Mouse (Mus musculus): ENCODE results near the gene Pcnx4. TPM values are rescaled to one million over a fixed set of nuclear protein-coding genes. Genes with fewer than 3 reads are reported as not detected.
"Not testable (repeated sequence)": the region's sequence is repeated elsewhere in the genome, so short reads cannot be mapped to it uniquely, and the experiment has no call there.

Gene Pcnx4
- polyA plus RNA-seq, 1 experiment from 2014 or later: 20.4 TPM

DNA sequence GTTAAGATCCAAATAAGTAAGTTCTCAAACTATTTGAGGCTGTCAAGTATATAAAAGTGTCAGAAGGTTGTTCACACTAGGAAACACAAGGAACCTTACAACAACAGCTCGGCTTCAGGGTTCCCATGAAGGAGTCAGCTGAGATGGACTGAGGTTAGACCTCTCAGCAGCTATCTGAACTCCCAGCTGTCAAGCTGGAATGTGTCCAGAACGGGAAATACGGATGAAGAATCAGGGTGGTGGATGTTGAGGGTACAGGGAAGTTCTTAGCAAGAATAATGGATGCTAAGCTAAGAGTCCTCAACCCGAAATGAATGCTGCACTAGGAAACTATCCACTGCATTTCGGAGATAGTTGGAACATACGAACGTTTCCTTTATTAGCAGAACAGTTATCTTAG, 3.9 kb upstream of the Pcnx4 start:
- no peak overlapping the region for H3K4me2 ChIP-seq
- H3K4me3 ChIP-seq: no peak overlapping the region
- 86% methylated on average over 7 of the region's 7 CpGs for WGBS
- H3K36me3 ChIP-seq: no peaks in the 10 kb centered on the region
- ATAC-seq (ENCODE audit: low read depth): no peak
- H3K27ac ChIP-seq (replicated peaks): no peak overlapping the region
- H3K9me3 ChIP-seq: no peaks in the 10 kb centered on the region
- no peaks in the 10 kb centered on the region for H3K27me3 ChIP-seq
- H3K4me1 ChIP-seq (replicated peaks): peaks cover 8% of the 10 kb centered on the region
- no peak overlapping the region for H3K9ac ChIP-seq

DNA sequence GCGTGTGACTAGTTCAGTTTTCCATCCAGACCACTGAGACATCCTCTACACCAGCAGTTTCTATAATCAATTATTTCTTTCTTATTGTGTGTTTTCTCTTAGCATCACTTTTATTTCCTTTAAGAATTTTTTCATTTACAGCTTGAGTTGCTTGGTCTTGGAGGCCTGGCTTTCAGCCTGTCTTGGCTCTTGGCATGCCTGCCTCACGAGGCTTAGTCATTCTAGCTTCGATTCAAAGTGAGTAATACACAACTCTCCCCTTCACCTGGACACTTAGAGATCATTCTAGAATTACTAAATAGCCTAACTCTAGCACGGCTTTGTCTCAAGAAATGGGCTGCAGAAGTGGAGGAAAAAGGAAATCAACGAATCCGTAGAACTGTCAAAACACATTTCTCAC, 2.2 kb upstream of the Pcnx4 start:
- Histone ChIP-seq H3K27ac (replicated peaks) (no peak overlapping the region), H3K4me1 (replicated peaks) (peaks cover 21% of the 10 kb centered on the region), H3K4me3 (no peak overlapping the region), H3K27me3 (no peaks in the 10 kb centered on the region), H3K36me3 (no peaks in the 10 kb centered on the region), H3K4me2 (no peak overlapping the region), H3K9me3 (no peaks in the 10 kb centered on the region), H3K9ac (no peak overlapping the region)
- ATAC-seq (ENCODE audit: low read depth): no peak
- WGBS: 91% methylated on average over 6 of the region's 6 CpGs

DNA sequence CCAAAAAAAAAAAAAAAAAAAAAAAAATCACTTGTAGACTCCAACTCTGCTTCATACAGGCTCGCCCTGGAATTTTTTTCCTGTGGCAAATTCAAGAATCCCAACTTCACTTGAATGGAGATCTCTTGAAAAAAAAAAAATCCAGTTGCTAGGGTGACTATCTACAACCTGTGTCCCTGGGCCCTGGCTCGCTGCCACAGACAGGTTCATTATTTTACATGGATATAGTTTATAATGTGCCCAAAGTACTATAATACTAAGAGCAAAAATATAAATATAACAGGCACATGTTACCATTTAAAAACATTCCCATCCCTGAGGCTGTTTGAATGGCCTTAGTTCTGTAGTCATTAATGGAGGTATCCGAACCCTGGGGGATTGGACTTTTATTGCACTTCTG, 584 bp upstream of the Pcnx4 start:
- WGBS: 47% methylated on average over 3 of the region's 3 CpGs
- Histone ChIP-seq H3K36me3 (no peaks in the 10 kb centered on the region), H3K9ac (peak overlapping the region; percentile 77), H3K27ac (replicated peaks) (peak overlapping the region; percentile 61), H3K9me3 (no peaks in the 10 kb centered on the region), H3K4me3 (peak overlapping the region; percentile 72), H3K4me2 (peak overlapping the region; percentile 64), H3K4me1 (replicated peaks) (peaks cover 21% of the 10 kb centered on the region), H3K27me3 (no peaks in the 10 kb centered on the region)
- ATAC-seq (ENCODE audit: low read depth): no peak

DNA sequence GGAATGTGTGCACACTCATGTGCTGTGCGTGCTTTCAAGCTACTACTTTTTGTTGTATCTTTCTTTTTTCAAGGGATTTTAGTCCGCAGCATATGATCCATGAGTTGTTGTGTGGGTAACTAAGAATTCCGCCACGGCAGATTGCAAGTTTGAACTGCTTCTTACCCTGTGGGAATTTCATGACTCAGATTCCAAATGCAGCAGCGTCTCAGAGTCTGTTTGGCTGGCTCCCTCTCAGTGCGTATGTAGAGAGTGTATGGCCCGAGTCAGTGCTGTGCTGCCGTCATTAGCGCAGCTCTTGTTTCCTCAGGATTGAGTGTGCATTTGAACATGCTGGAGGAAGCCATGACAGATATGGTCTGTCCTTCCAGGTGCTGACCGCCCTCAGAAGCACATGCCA, 2.4 kb downstream of the Pcnx4 start:
- Histone ChIP-seq H3K9me3 (no peaks in the 10 kb centered on the region), H3K9ac (no peak overlapping the region), H3K4me3 (no peak overlapping the region), H3K4me1 (replicated peaks) (peaks cover 21% of the 10 kb centered on the region), H3K36me3 (peaks cover 11% of the 10 kb centered on the region), H3K27me3 (no peaks in the 10 kb centered on the region), H3K4me2 (no peak overlapping the region), H3K27ac (replicated peaks) (no peak overlapping the region)
- WGBS: 91% methylated on average over 10 of the region's 10 CpGs
- no peak for ATAC-seq (ENCODE audit: low read depth)

DNA sequence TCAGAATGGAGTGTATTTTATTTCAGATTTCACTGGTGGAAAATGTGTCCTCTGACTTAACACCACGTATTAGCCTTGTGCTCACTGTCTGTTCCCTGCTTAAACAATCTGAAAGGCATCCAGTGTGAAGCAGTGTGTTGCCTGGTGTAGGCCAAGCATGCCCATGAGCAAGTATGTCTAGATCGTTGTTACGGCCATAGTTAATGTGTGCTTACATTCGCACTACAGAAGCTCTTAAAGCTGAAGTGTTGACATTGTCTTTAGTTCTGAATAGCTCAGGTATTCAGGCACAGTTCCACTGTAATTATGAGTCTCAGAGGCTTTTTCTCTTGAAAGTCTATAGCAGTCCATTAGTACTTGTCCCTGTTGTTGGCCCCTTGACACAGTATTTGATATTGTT, 18.2 kb downstream of the Pcnx4 start:
- H3K27ac ChIP-seq (replicated peaks): no peak overlapping the region
- H3K27me3 ChIP-seq: no peaks in the 10 kb centered on the region
- H3K4me3 ChIP-seq: no peak overlapping the region
- peaks cover 12% of the 10 kb centered on the region for H3K36me3 ChIP-seq
- H3K4me2 ChIP-seq: no peak overlapping the region
- H3K9me3 ChIP-seq: no peaks in the 10 kb centered on the region
- H3K9ac ChIP-seq: no peak overlapping the region
- 82% methylated on average over 4 of the region's 4 CpGs for WGBS
- H3K4me1 ChIP-seq (replicated peaks): no peaks in the 10 kb centered on the region
- no peak for ATAC-seq (ENCODE audit: low read depth)

DNA sequence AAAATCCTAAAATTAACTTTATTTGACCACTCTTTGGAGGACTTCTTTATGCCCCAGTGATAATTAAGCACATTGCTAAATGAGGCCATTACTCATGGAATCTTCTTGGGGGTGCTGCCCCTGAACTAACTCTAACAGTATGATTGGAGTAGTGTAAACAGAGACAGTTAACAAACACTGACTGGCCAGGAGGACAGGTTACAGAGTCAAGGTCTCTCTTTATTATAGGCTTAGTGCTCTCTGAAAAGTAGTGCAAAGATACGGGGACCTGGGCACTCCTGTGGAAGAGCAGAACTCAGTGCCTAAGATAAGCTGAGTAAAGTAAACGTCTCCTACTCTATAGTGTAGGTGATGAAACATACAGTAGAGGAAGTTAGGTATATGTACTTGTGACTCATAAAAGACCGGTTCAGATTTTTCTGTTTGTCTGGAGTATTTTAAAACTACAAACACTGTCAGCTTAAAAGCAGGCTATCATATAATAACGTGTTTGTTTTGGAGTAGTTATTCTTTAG, 28.2 kb downstream of the Pcnx4 start:
- ATAC-seq (ENCODE audit: low read depth): no peak
- 92% methylated on average over 4 of the region's 4 CpGs for WGBS
- no peak overlapping the region for H3K27ac ChIP-seq (replicated peaks)
- no peaks in the 10 kb centered on the region for H3K27me3 ChIP-seq
- no peak overlapping the region for H3K9ac ChIP-seq
- H3K4me1 ChIP-seq (replicated peaks): no peaks in the 10 kb centered on the region
- H3K4me2 ChIP-seq: no peak overlapping the region
- no peaks in the 10 kb centered on the region for H3K9me3 ChIP-seq
- no peak overlapping the region for H3K4me3 ChIP-seq
- H3K36me3 ChIP-seq: peaks cover 5% of the 10 kb centered on the region; the same call in 1 of the 2 replicates

DNA sequence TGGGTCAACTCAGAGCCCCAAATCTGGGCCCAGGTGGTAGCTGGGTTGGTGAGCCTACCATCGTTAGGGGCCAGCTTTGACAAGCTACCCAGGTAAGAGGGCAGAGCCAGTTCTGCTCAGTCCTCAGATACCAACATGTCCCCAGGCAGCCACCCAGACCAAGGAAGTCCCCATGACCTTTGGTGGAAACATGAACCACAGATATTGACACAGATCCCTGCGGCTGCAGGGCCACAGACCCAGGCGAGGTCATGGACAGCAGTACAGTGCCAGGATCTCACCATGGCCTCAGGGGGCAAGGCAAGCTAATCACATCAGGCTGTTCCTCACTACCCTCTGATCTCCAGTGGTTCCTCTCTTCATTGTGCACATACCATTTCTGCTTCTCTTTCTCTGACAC, 45.8 kb downstream of the Pcnx4 start:
- no peak overlapping the region for H3K27ac ChIP-seq (replicated peaks)
- no peaks in the 10 kb centered on the region for H3K9me3 ChIP-seq
- no peak overlapping the region for H3K9ac ChIP-seq
- WGBS: 94% methylated on average over 3 of the region's 3 CpGs
- H3K4me2 ChIP-seq: no peak overlapping the region
- no peaks in the 10 kb centered on the region for H3K4me1 ChIP-seq (replicated peaks)
- H3K4me3 ChIP-seq: no peak overlapping the region
- H3K36me3 ChIP-seq: peaks cover 17% of the 10 kb centered on the region
- H3K27me3 ChIP-seq: no peaks in the 10 kb centered on the region
- no peak for ATAC-seq (ENCODE audit: low read depth)

DNA sequence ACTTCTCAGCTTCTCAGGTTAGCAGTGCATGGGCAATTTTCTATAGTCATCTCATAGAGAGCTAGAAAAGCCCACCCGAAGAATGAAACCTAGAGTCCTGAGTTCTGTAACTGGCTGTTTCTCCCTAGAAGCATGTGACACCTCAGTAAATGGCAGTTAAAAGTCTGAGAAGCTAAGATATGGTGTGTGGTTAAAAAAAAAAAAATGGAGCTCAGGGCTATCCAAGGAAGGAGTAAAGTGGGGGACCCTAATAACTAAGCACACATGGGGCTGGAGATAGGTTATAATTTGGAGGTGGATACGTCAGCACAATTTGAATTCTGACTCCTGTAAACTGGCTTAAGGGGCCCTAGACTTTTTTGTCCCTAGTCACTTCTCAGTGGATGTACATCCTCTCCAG, 46.9 kb downstream of the Pcnx4 start:
- Histone ChIP-seq H3K9me3 (no peaks in the 10 kb centered on the region), H3K27ac (replicated peaks) (no peak overlapping the region), H3K27me3 (no peaks in the 10 kb centered on the region), H3K4me3 (no peak overlapping the region), H3K4me2 (no peak overlapping the region), H3K36me3 (peaks cover 17% of the 10 kb centered on the region), H3K9ac (no peak overlapping the region), H3K4me1 (replicated peaks) (no peaks in the 10 kb centered on the region)
- WGBS: 97% methylated on average over 2 of the region's 2 CpGs
- ATAC-seq (ENCODE audit: low read depth): no peak

DNA sequence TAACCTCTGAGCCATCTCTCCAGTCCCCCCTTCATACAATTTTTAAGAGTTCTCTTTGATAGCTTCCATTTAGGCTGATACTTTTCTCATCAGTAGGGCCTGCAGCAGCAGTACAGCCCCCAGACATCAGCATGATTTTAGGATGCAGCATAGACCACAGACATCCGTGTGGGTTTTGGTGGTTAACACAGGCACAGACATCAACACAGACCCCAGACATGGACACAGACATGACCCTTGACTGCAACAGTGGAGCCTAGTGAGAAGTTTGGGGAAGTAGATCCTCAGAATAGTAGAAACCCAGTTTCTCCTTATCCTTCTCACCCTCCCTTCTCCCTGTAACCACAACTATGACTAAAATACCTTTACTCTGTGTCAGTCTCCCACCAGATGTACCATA, 49.2 kb downstream of the Pcnx4 start:
- peaks cover 8% of the 10 kb centered on the region for H3K36me3 ChIP-seq
- H3K4me2 ChIP-seq: no peak overlapping the region
- no peak overlapping the region for H3K9ac ChIP-seq
- H3K27ac ChIP-seq (replicated peaks): no peak overlapping the region
- no peaks in the 10 kb centered on the region for H3K4me1 ChIP-seq (replicated peaks)
- no peak overlapping the region for H3K4me3 ChIP-seq
- 93% methylated on average over 1 of the region's 1 CpGs for WGBS
- H3K27me3 ChIP-seq: no peaks in the 10 kb centered on the region
- H3K9me3 ChIP-seq: no peaks in the 10 kb centered on the region
- no peak for ATAC-seq (ENCODE audit: low read depth)

DNA sequence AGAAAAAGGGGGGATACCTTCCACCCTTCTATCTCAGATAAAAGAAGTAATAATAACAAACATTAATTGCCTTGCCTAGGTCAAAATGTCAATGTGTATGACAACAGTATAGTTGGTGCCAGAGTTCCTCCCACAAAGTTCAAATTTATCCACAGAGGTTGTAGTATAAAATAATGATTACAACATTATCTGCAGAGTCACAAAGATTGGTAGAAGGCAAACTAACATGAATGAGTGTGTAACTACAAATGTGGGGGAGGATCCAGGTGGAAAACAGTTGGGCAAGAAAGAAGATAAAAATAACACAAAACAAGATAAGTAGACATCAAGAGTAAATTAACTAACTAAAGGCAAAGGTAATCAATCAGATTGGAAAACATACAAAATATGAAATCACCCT, 56.8 kb downstream of the Pcnx4 start:
- no peak for ATAC-seq (ENCODE audit: low read depth)
- H3K9me3 ChIP-seq: no peaks in the 10 kb centered on the region

DNA sequence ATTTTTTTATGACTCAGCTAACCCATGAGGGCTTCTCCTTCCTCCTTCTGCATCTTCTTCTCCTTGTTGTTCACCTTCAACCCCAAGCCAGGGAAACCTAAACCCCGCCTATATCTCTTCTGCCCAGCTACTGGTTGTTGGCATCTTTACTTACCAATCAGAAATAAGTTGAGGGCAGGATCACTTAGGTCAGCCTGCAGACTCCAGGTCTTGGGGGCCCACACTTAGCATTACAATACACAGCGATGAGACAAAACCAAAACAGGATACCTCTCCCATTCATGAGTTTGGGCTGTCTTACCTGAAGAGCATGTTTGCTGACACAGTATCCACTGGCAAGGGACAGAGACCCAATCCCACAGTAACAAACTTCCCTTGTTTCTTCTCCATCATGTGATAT, 57.8 kb downstream of the Pcnx4 start:
- Histone ChIP-seq H3K36me3 (no peaks in the 10 kb centered on the region), H3K4me3 (no peak overlapping the region), H3K27ac (replicated peaks) (no peak overlapping the region), H3K4me1 (replicated peaks) (no peaks in the 10 kb centered on the region), H3K9ac (no peak overlapping the region), H3K4me2 (no peak overlapping the region), H3K9me3 (no peaks in the 10 kb centered on the region), H3K27me3 (no peaks in the 10 kb centered on the region)
- 65% methylated on average over 2 of the region's 2 CpGs for WGBS
- ATAC-seq (ENCODE audit: low read depth): no peak

More for the DNA sequence above, 56.8 kb downstream of the Pcnx4 start:
- H3K4me3 ChIP-seq: no peak overlapping the region
- no peaks in the 10 kb centered on the region for H3K36me3 ChIP-seq
- no peak overlapping the region for H3K27ac ChIP-seq (replicated peaks)
- H3K9ac ChIP-seq: no peak overlapping the region
- no peaks in the 10 kb centered on the region for H3K27me3 ChIP-seq
- H3K4me1 ChIP-seq (replicated peaks): no peaks in the 10 kb centered on the region
- no peak overlapping the region for H3K4me2 ChIP-seq

DNA sequence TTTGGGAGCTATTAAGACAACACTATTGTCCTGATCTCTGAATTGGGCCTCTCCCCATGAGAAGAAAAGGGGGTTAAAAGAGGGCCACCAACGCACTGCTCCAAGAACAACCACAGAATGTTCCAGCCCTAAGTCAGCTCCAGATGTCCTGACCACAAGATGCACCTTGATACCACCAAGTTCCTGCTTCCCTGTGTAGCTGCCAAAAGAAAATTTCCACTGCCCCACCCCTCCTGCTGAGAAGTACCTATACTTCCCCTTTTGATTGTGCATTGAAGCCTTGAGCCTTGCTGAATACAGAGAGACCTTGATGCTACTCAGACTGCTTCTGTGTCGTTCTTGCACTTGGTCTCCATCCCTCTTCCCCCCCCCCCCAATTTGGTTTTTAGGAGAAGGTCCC, 62.5 kb downstream of the Pcnx4 start:
- H3K4me2 ChIP-seq; H3K27me3 ChIP-seq; H3K9me3 ChIP-seq; H3K27ac ChIP-seq (replicated peaks); H3K4me3 ChIP-seq; H3K36me3 ChIP-seq; ATAC-seq (ENCODE audit: low read depth); H3K9ac ChIP-seq; H3K4me1 ChIP-seq (replicated peaks): not testable (repeated sequence)
- 94% methylated on average over 2 of the region's 2 CpGs for WGBS

DNA sequence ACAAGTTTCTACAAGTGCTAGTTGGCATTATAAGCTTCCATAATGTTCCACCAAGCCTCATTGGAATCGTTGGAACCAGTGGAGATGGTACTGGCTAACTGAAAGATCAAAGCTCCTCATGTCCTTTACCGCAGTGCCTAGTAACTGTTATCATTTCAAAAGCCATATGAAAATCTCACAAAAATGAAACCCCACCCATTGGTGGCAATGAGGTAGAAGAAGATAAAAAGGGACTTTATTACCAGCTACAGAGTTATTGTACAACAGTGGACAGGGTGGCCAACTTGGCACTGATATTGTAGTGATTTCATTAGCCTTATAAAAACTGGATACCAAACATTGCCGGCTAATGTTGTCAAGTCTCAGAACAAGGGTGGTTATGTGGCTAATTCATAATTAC, 75.9 kb downstream of the Pcnx4 start:
- Histone ChIP-seq H3K4me3 (no peak overlapping the region), H3K9me3 (no peaks in the 10 kb centered on the region), H3K9ac (no peak overlapping the region), H3K27ac (replicated peaks) (no peak overlapping the region), H3K27me3 (no peaks in the 10 kb centered on the region), H3K4me1 (replicated peaks) (no peaks in the 10 kb centered on the region), H3K36me3 (no peaks in the 10 kb centered on the region), H3K4me2 (no peak overlapping the region)
- 91% methylated on average over 3 of the region's 3 CpGs for WGBS
- ATAC-seq (ENCODE audit: low read depth): no peak
